Mouse (Mus musculus): ENCODE measurements around the gene Il1f8. TPM values are rescaled to one million over a fixed set of nuclear protein-coding genes. Genes with fewer than 3 reads are reported as not detected.
"Not testable (repeated sequence)": the region's sequence is repeated elsewhere in the genome, so short reads cannot be mapped to it uniquely, and the experiment has no call there.

Il1f8 gene
- polyA plus RNA-seq (2012; rRNA removed): not detected in 2 replicates

DNA sequence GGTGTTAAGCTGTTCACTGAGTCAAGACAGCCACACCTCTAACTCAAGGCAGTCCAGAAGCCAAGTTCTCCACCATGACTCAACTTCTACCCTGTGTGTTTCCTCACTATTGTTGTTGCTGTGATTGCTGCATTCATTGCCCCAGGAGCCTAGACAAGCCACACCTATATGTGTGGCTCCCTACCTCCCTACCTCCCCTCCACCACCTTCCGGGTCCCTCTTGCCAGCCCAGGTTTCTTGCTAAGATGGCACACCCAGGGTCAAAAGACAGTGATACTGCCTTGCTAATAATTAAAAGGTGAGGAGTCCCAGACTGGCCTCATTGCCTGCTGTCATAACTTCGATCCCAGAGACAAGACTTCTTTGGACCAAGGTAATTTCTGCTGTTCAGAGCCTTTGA, at the start of gene Il1f8:
Gene Il1f8 (plus strand): TSS at position 301 of the 400 bp plus-strand sequence.
- Histone ChIP-seq H3K4me3 (ENCODE audit: low read depth, low read length) (no peak within 1 kb of the TSS), H3K4me1 (ENCODE audit: control insufficient read depth, insufficient read depth, insufficient read length, low read length) (no peaks in the 10 kb centered on the region), H3K27me3 (ENCODE audit: control insufficient read depth, insufficient read depth, low read length) (no peaks in the 10 kb centered on the region), H3K27ac (ENCODE audit: insufficient read depth, low read depth, low read length) (no peak within 1 kb of the TSS), H3K36me3 (ENCODE audit: control insufficient read depth, insufficient read depth, low read length) (no peaks in the 10 kb centered on the region)
- TF ChIP-seq CTCF (IDR thresholded peaks at IDR 0.05; ENCODE audit: extremely low read depth, insufficient read length, insufficient replicate concordance, low read depth, low read length) (no peak), POLR2A (IDR thresholded peaks at IDR 0.05; ENCODE audit: low read depth, low read length) (no peak)
- WGBS: 54% methylated on average over 2 of the region's 2 CpGs

- WGBS: 73% methylated on average over 4 of the region's 4 CpGs
- Histone ChIP-seq H3K4me3 (ENCODE audit: low read depth, low read length) (no peak overlapping the region), H3K4me1 (ENCODE audit: control insufficient read depth, insufficient read depth, insufficient read length, low read length) (no peaks in the 10 kb centered on the region), H3K27ac (ENCODE audit: insufficient read depth, low read depth, low read length) (no peak overlapping the region), H3K36me3 (ENCODE audit: control insufficient read depth, insufficient read depth, low read length) (no peaks in the 10 kb centered on the region), H3K27me3 (ENCODE audit: control insufficient read depth, insufficient read depth, low read length) (no peaks in the 10 kb centered on the region)
- TF ChIP-seq POLR2A (IDR thresholded peaks at IDR 0.05; ENCODE audit: low read depth, low read length) (no peak), CTCF (IDR thresholded peaks at IDR 0.05; ENCODE audit: extremely low read depth, insufficient read length, insufficient replicate concordance, low read depth, low read length) (no peak)
Measured at GRCm38 (mm10) chr2:24103619-24104289, 49.2 kb upstream of the Il1f8 start.

GRCm38 (mm10) chr2:24109085-24109484, 43.9 kb upstream of the Il1f8 start:
- no peaks in the 10 kb centered on the region for H3K36me3 ChIP-seq (ENCODE audit: control insufficient read depth, insufficient read depth, low read length)
- no peak overlapping the region for H3K4me3 ChIP-seq (ENCODE audit: low read depth, low read length)
- no peak for TF ChIP-seq CTCF (IDR thresholded peaks at IDR 0.05; ENCODE audit: extremely low read depth, insufficient read length, insufficient replicate concordance, low read depth, low read length)
- TF ChIP-seq POLR2A (IDR thresholded peaks at IDR 0.05; ENCODE audit: low read depth, low read length): no peak
- no peak overlapping the region for H3K27ac ChIP-seq (ENCODE audit: insufficient read depth, low read depth, low read length)
- H3K4me1 ChIP-seq (ENCODE audit: control insufficient read depth, insufficient read depth, insufficient read length, low read length): no peaks in the 10 kb centered on the region
- H3K27me3 ChIP-seq (ENCODE audit: control insufficient read depth, insufficient read depth, low read length): no peaks in the 10 kb centered on the region

GRCm38 (mm10) chr2:24134373-24134772, 18.6 kb upstream of the Il1f8 start:
- H3K27ac ChIP-seq (ENCODE audit: insufficient read depth, low read depth, low read length): no peak overlapping the region
- no peaks in the 10 kb centered on the region for H3K36me3 ChIP-seq (ENCODE audit: control insufficient read depth, insufficient read depth, low read length)
- no peaks in the 10 kb centered on the region for H3K27me3 ChIP-seq (ENCODE audit: control insufficient read depth, insufficient read depth, low read length)
- no peak overlapping the region for H3K4me3 ChIP-seq (ENCODE audit: low read depth, low read length)
- TF ChIP-seq POLR2A (IDR thresholded peaks at IDR 0.05; ENCODE audit: low read depth, low read length): no peak
- WGBS: 83% methylated on average over 1 of the region's 1 CpGs
- no peaks in the 10 kb centered on the region for H3K4me1 ChIP-seq (ENCODE audit: control insufficient read depth, insufficient read depth, insufficient read length, low read length)

DNA sequence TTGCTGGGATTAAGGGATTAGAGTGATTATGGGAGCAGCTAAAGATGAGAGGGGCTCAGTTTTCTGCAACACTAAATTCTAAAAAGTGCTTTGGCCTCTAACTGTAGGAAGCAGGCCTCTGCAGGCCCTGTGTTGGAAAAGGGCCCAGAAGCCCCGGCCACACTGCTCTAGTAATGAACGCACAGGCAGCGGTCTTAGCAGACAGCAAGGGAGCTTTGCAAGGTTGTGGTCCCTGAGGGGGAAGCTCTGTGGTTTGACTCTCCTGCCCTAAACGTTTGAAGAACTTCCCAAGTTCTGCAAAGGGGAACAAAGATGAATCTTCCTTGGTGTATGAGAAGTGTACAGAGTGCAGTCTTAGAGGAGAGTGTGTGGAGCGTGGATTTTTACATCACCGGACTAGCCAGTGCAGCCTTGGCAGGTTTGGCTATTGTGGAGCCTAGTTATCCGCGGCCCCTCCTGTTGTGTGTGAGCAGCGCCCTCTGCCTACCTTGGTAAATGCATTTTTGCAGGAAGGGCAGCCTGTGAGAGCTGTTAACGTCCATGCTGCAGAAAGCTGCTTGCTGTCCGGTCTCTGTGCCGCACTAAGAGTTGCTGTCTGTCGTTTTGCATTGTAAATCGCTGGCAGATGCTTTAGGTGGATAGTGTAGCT, 28.8 kb downstream of the Il1f8 start:
- H3K4me3 ChIP-seq (ENCODE audit: low read depth, low read length); H3K27ac ChIP-seq (ENCODE audit: insufficient read depth, low read depth, low read length); H3K27me3 ChIP-seq (ENCODE audit: control insufficient read depth, insufficient read depth, low read length); H3K4me1 ChIP-seq (ENCODE audit: control insufficient read depth, insufficient read depth, insufficient read length, low read length); H3K36me3 ChIP-seq (ENCODE audit: control insufficient read depth, insufficient read depth, low read length): not testable (repeated sequence)
- WGBS: 19% methylated on average over 14 of the region's 14 CpGs

GRCm38 (mm10) chr2:24182423-24183147, 29.6 kb downstream of the Il1f8 start:
- H3K27me3 ChIP-seq (ENCODE audit: control insufficient read depth, insufficient read depth, low read length); H3K27ac ChIP-seq (ENCODE audit: insufficient read depth, low read depth, low read length); H3K36me3 ChIP-seq (ENCODE audit: control insufficient read depth, insufficient read depth, low read length); H3K4me3 ChIP-seq (ENCODE audit: low read depth, low read length); H3K4me1 ChIP-seq (ENCODE audit: control insufficient read depth, insufficient read depth, insufficient read length, low read length): not testable (repeated sequence)
- WGBS: 51% methylated on average over 13 of the region's 13 CpGs

DNA sequence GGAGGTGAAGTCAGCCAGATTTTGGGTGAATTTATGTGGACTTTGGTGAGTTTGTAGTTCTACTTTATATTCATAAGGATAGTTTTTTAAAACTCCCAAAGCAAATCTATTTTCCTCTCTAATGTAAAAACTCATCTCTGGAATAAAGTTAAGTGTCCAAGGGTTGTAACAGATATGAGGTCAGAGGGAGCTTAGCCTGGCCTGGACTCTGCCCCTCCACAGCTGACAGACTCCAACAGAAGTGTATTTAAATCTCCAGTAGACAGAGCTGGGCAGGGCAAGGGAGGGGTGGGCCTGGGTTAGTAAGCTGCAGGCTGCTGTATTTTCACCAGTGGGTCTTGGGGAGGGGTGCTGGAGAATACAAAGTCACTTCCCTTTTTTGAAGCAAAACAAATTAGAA, 31.1 kb downstream of the Il1f8 start:
- not testable (repeated sequence) for H3K36me3 ChIP-seq (ENCODE audit: control insufficient read depth, insufficient read depth, low read length); H3K4me1 ChIP-seq (ENCODE audit: control insufficient read depth, insufficient read depth, insufficient read length, low read length); H3K4me3 ChIP-seq (ENCODE audit: low read depth, low read length); H3K27ac ChIP-seq (ENCODE audit: insufficient read depth, low read depth, low read length); H3K27me3 ChIP-seq (ENCODE audit: control insufficient read depth, insufficient read depth, low read length)

Measured in small intestine, adult 2 months (tissue).